Mouse (Mus musculus): ENCODE measurements around the gene Gm11437. TPM values are rescaled to one million over a fixed set of nuclear protein-coding genes. Genes with fewer than 3 reads are reported as not detected.

The Gm11437 gene
- total RNA-seq, 2 experiments from 2014 or later: not detected

DNA sequence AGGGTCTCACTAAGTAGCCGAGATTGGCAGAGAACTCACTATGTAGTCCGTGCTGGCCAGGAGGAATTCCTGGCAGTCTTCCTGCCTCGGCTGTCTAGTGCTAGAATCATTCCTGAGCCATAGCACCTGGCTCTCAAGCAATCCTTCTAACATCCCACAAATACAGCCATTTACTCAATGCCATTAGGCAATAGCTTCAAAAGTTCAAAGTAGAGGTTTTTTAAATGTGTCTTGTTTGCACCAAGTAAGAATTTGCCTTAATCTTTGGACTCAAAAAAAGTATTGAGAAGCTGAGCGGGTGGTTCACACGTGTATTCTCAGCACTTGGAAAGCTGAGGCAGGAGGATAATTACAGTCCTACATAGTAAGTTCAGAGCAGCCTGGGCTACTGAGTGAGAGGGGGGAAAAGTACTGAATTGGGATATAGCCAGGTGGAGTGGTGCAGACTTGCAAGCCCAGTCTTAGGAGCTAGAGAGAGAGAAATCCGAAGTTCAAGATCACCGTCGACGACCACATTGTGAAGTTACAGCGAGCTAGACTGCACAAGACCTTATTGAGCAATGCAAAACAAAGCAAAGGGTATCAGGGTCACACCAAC is 22.0 kb downstream of the Gm11437 start:
- no peak for DNase-seq (ENCODE audit: low spot score in 2 of 2)

DNA sequence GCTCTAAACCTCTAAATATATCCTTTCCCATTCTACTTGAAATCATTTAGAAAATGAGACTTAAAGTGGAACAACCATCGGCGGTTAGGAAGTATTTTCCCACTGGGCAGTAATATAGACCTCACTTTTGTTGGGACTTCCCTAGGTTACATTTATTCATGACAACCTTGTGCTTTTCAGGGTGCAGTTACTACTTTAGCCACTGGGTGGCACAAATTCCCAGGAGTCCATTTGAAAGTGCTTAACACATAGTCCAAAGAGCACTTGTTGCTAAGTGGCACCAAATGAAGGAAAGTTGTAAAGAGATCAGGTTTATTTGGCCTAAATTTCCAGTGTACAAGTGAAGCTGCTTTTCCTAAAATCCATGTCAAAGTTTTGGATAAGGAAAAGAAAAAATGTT is 25.5 kb downstream of the Gm11437 start:
- DNase-seq (ENCODE audit: low spot score in 2 of 2): peak in 1 of 2 experiments; percentile 30

DNA sequence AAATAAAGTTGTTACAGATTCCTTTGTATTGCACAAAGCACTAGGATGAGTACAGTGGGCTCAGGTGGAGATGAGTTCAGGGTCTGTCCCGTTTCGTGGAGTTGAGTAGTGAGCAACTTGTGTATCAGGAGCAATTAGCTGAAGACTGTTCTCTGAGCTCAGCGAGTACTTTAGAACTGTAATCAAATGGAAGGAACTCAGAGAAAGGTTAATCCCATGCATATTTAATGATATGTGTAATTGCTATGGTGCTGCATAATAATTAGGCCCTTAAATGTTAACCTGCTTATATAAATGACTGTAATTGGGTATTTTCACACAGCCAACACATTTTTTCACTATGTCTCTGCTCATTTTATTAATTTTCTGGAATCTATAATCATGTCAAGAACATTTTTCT is 30.8 kb downstream of the Gm11437 start:
- DNase-seq (ENCODE audit: low spot score in 2 of 2): no peak

DNA sequence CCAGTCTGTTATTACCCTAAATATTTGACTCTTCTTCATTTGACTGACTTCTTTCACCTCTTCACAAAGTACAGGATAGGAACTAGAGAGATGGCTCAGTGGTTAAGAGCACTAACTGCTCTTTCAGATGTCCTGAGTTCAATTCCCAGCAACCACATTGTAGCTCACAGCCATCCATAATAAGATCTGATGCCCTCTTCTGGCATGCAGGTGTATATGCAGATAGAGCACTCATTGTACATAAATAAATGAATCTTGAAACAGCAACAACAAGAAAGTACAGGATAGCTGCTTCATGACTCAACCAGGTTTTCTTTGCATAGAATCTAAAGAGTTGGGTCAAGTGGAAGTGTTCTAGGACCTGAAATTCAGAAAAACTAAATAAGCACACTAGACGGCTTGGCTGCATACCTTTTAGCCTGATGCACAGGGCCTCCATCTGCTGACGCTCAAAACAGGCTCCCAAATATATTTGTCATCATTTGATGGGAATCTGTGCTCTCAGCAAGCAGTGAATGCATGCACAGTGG is 32.9 kb downstream of the Gm11437 start:
- no peak for DNase-seq (ENCODE audit: low spot score in 2 of 2)

DNA sequence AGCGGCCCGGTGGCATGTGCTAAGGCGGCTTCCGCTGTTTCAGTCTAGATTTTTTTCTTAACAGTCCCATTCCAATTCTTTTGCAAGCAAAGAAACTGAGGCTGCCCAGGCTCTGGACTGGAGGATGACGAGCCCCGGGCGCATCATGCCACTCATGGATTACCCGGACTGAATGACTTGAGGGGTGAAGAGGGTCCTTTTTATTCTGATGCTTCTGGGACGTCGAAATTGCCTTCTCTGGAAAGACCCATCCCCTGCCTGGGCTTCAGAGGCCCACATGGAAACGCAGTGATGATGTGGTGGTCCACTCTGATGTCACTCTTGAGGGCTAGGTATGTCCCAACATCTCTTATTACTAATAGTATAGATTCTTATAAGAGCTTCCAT is 37.5 kb downstream of the Gm11437 start:
- DNase-seq (ENCODE audit: low spot score in 2 of 2): no peak

DNA sequence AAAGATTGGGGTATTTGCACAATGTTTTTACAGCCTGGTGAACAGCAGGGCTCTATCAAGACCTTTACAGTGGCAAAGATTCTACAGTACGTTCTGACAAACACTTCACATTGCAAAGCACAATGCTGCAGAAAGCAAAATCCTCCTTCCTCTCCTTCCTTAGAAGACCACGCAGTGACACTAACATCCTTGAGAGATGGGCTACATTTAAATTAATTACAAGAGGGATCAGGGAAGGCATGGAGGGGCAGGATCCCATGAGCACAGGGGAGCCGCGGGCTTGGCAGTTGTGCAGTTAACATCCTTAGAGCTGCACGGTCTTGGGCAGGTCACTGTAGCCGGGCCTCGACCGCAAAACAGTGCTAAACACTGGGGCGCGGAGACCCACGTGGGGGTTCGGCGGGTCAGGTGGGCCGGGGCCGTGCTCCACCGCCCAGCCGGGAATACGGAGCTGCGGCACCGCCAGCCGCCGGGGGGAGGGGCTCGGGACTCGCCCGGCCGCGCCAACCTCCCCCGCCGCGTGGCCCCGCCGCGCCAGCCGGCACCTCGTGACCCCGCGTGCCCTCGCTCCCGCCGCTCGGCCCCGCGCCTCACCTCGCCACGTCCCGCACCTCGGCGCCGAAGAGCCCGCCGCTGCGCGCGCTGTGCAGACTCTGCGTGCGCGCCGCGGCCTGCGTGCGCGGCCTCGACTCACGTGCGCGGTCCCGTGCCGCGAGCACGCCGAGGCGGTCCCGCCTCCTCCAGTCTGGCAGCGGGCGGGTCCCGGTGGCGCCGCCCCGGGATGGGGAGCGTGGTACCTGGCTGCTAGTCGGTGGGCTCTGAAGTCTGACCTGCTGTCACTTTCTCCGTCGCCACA is 38.1 kb downstream of the Gm11437 start, which contains the start of the genes Tada2a and Acaca:
Gene Tada2a, minus strand, starts transcription at position 658 of the 856 bp plus-strand sequence.
Gene Acaca, plus strand, starts transcription at position 730 of the 856 bp plus-strand sequence.
- peak; percentile 43 to 74 for DNase-seq (ENCODE audit: low spot score in 2 of 2)

DNA sequence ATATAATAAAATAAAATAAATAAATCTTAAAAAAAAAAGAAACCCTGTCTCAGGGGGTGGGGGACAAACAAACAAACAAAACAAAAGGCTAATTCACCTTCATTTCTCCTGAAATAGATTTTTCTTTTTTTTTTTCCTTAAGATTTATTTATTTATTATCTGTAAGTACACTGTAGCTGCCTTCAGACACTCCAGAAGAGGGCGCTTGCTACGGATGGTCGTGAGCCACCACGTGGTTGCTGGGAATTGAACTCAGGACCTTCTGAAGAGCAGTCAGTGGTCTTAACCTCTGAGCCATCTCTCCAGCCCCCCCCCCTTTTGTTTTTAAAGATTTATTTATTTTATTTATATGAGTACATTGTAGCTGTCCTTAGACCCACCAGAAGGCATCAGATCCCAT is 39.3 kb downstream of the Gm11437 start:
- DNase-seq (ENCODE audit: low spot score in 2 of 2): no peak

DNA sequence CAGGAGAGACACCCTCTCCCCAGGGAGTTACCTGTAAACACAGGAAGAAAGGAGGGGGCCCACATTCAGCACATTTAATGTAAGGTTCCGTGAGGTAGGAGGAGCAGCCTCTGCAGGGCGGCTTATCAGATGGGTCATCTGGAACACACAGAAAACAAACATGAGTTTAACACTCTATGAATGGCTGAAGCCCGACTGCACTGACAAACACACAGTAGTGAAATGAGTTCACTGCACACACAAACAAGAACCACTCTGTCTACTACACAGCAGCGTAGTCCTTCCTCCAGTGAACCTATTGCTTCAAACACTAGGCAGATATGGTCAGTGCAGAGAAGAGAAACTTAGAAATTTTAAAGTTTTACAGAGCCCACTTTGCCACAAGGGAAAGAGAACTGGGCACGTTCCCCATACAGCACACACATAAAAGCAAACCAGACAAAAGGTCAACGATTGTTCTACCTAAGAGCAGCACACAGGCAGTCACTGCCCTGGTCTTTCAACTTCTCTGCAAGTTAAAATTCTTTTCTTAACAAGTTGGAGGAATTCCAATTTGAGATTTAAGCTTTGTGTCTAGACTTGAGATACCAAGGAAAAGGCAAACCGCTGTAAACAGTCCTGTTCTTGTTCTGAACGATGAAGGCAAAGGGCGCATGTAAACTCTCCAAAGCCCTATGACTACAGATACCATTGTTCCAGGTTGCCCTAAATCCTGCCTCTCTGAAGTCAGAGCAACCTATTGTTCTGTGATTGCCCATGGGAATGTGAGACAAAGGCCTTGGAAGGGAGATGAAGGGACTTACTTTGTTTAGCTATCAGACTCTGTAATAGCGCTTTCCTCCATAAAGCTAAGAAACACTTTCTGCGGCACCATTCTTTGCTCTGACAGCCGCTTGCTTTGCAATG is 46.0 kb downstream of the Gm11437 start:
- DNase-seq (ENCODE audit: low spot score in 2 of 2): no peak

DNA sequence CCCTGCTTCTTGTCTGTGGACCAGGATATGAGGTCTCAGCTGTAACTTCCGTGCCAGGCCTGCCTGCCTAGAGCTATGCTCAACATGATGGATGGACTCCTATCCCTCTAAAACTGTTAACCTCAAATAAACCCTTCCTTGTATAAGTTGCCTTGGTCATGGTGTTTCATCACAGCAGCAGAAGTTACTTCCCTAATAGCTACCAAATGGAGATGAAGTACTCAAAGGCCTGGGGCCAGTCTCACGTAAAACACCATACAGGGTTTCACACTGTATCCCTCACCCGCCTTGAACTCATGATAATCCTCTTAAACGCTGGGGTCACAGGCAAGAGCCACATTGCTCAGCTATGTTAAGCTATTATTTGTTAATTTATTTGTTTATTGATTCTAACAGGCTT is 49.8 kb downstream of the Gm11437 start:
- no peak for DNase-seq (ENCODE audit: low spot score in 2 of 2)

DNA sequence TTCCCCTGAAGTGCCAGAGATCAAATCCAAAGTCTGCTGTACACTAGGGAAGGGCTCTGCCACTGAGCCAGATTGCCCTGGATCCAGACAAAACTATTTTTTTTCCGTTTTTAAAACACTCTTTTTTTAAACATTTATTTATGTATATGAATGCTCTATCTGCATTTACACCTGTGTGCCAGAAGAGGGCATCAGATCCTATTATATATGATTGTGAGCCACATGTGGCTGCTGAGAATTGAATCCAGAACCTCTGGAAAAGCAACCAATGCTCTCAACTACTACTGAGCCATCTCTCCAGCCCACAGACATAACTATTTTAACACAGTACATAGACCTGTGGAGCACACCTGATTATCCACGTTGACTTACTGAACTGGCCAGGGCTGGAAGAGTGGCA is 51.1 kb downstream of the Gm11437 start:
- no peak for DNase-seq (ENCODE audit: low spot score in 2 of 2)

DNA sequence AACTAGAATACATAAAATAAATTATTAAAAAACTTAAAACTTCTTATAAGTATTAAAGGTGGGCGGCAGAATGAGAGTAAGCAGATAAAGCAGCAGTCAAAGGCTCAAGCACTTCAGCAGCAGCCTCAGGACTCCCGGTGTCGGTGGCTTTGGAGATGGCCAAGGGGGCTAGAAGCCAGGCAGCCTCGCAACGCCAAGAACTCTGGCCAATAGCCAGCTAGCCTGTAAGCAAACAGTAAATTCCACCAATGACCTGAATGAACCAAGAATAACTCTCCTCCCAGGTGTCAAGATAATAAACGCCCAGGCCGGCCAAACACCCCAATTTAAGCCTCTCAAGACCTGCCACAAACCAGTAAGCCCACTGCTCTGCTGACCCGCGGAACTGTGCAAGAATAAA is 51.6 kb downstream of the Gm11437 start:
- no peak for DNase-seq (ENCODE audit: low spot score in 2 of 2)

DNA sequence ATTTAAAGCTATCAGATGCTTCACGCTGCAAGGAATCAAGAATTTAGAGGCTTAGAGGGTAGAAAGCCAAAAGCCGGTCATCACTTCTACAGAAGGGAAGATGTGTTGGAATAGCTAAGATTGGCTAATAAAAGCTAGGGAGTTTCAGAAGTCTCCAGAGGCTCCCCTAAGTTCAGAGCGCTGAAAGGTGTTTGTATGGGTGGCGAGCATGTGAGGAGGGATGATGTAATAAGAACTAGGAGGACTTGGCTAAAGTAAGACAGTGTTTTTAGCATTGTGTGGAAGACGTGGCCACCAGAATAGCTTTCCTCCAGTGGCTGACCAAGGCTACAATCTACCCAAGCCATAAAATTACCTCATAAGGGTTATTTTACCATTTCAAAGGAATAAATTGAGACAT is 53.7 kb downstream of the Gm11437 start:
- DNase-seq (ENCODE audit: low spot score in 2 of 2): no peak

DNA sequence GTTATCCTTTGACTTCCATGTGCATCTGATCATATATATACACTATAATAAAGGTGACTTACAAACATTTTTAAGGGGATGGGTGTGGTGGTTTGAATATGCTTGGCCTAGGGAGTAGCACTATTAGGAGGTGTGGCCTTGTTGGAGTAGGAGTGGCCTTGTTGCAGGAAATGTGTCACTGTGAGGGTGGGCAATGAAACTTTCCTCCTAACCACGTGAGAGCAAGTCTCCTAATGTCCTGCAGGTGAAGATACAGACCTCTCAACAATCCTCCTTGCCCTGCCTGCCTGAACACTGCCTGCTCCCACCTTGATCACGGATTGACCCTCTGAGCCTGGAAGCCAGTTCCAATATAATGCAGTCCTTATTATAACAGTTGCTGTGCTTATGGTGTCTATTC is 60.1 kb downstream of the Gm11437 start:
- no peak for DNase-seq (ENCODE audit: low spot score in 2 of 2)

DNA sequence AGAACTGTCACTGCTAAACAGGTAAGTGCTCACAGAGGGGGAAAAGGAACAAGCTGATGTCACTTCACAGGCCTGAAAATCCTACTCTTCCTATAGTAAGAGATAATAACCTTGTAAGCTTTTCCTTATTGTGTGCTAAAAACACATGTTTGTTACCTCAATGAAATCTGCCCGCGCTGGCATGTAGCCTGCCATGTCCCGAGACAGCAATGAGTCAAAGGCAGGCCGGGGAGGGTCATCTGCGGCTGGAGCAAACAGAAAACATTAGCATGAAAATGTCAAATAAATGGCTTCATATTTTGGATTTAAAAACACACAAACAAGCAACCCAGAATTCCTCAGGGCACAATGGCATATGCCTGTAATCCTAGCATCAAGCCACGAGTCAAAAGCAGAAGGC is 63.2 kb downstream of the Gm11437 start:
- DNase-seq (ENCODE audit: low spot score in 2 of 2): no peak

DNA sequence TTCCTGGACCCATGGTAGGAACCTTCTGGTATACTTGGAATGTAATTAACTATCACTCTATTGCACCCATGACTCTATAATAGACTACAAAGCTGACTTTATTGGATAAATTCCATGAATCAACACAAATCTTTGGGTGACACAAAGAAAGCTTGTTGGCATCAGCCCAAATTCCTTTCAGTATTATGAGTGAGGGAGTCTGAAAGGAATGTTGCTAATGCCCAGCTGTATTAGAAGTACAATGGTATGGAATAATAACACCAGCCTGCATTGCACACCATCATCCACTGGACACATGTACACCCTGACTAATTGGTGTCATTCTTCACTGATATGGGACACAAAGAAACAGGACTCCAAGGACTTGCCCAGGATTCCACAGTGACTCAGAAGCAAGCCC is 66.1 kb downstream of the Gm11437 start:
- DNase-seq (ENCODE audit: low spot score in 2 of 2): no peak

Other genes with a start within 250 kb of the Gm11437 start
- gene Ddx52, start 225.4 kb downstream of the Gm11437 start, total RNA-seq (2021): 10 to 100 TPM; 23.9 to 26.3 TPM
- gene Synrg, start 203.0 kb downstream of the Gm11437 start, total RNA-seq (2021): 10 to 100 TPM; 40.6 to 46.0 TPM
- gene Dusp14, start 98.2 kb downstream of the Gm11437 start, total RNA-seq (2021): 1 to 10 TPM; 4.5 to 6.3 TPM
- gene Tada2a, start 37.9 kb downstream of the Gm11437 start, total RNA-seq (2021): 10 to 100 TPM; 24.3 to 26.1 TPM
- 10 to 100 TPM; 59.1 to 63.5 TPM for gene Acaca, start 37.8 kb downstream of the Gm11437 start, total RNA-seq (2021)